Mouse (Mus musculus): Measurements from ENCODE around the gene Cacng3.
A peak's percentile ranks its signal among the peaks of the same experiment; 100 is the strongest.

The Cacng3 gene

GRCm38 (mm10) chr7:122670442-122670872 lies at the start of gene Cacng3:
Cacng3 (plus strand) TSS chr7:122670492.
- no peak for DNase-seq (ENCODE audit: low spot score)

GRCm38 (mm10) chr7:122622125-122622774 lies 48.0 kb upstream of the Cacng3 start:
- DNase-seq (ENCODE audit: low spot score) = no peak

- DNase-seq (ENCODE audit: low spot score) = no peak
Observed at GRCm38 (mm10) chr7:122623753-122624152, 46.5 kb upstream of the Cacng3 start.

- DNase-seq (ENCODE audit: low spot score) = no peak
Observed at GRCm38 (mm10) chr7:122628050-122628449, 42.2 kb upstream of the Cacng3 start.

GRCm38 (mm10) chr7:122630386-122630785 lies 39.9 kb upstream of the Cacng3 start:
- no peak for DNase-seq (ENCODE audit: low spot score)

GRCm38 (mm10) chr7:122631151-122631550 lies 39.1 kb upstream of the Cacng3 start:
- no peak for DNase-seq (ENCODE audit: low spot score)

- DNase-seq (ENCODE audit: low spot score) = no peak
Observed at GRCm38 (mm10) chr7:122632946-122633345, 37.3 kb upstream of the Cacng3 start.

GRCm38 (mm10) chr7:122633463-122633862 lies 36.8 kb upstream of the Cacng3 start:
- DNase-seq (ENCODE audit: low spot score) = no peak

GRCm38 (mm10) chr7:122643676-122644075 lies 26.6 kb upstream of the Cacng3 start:
- DNase-seq (ENCODE audit: low spot score) = no peak

GRCm38 (mm10) chr7:122649306-122649705 lies 21.0 kb upstream of the Cacng3 start:
- no peak for DNase-seq (ENCODE audit: low spot score)

GRCm38 (mm10) chr7:122652523-122652922 lies 17.8 kb upstream of the Cacng3 start:
- DNase-seq (ENCODE audit: low spot score) = no peak

- DNase-seq (ENCODE audit: low spot score) = no peak
Observed at GRCm38 (mm10) chr7:122656671-122657070, 13.6 kb upstream of the Cacng3 start.

GRCm38 (mm10) chr7:122657423-122658126 lies 12.7 kb upstream of the Cacng3 start:
- DNase-seq (ENCODE audit: low spot score) = no peak

- DNase-seq (ENCODE audit: low spot score) = no peak
Observed at GRCm38 (mm10) chr7:122665311-122666049, 4.8 kb upstream of the Cacng3 start.

GRCm38 (mm10) chr7:122667903-122668302 lies 2.4 kb upstream of the Cacng3 start:
- DNase-seq (ENCODE audit: low spot score) = no peak

- DNase-seq (ENCODE audit: low spot score) = peak; percentile 49
Observed at GRCm38 (mm10) chr7:122670873-122671641, 765 bp downstream of the Cacng3 start.

GRCm38 (mm10) chr7:122672981-122673380 lies 2.7 kb downstream of the Cacng3 start:
- DNase-seq (ENCODE audit: low spot score) = no peak

- DNase-seq (ENCODE audit: low spot score) = no peak
Observed at GRCm38 (mm10) chr7:122675207-122675606, 4.9 kb downstream of the Cacng3 start.

GRCm38 (mm10) chr7:122701751-122702150 lies 31.5 kb downstream of the Cacng3 start:
- DNase-seq (ENCODE audit: low spot score) = peak; percentile 24

- no peak for DNase-seq (ENCODE audit: low spot score)
Observed at GRCm38 (mm10) chr7:122702443-122702842, 32.2 kb downstream of the Cacng3 start.

GRCm38 (mm10) chr7:122706736-122707135 lies 36.4 kb downstream of the Cacng3 start:
- no peak for DNase-seq (ENCODE audit: low spot score)

- no peak for DNase-seq (ENCODE audit: low spot score)
Observed at GRCm38 (mm10) chr7:122716299-122716698, 46.0 kb downstream of the Cacng3 start.
